Mouse (Mus musculus): Measurements from ENCODE around the gene Ttyh1.

DNA sequence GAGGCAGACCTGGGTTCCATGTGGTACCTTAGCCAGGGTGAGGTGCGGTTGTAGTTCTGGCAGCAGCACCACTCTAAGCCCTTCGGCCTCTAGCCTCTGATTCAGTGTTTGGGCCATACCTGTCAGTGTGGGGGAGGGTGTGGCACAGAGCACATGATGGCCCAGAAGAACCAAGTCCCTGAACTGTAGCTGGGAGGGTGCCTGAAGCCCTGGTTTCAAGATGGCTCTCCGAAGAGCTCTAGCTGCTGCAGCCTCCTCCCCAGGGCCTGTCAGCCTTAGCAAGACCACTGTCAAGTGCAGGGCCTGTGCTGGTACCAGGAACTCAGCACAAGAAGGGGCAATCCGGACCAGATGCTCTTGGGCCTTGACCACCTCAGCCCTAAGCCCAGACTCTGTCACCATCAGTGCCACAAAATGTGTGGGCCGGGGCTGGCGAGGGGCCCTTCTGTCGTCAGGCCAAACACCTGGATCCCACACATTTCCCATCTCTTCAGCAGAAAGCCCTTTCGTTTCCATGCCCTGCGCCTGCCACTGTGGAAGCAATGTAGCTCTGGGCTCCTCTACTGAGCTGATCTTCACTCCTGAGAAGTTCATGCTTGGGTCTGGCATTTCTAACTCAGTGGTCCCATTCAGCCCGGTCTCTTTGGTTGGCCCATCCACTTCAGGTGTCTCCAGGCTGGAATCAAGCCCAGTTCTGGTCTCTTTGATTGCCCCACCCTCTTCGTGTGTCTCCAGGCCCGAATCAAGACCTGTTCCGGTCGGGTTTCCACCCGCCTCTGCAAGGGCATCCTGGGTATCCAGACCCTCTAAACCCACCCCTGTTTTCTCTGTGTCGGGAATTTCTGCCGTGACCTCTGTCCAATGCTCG, 29.4 kb downstream of the Ttyh1 start:
- TF ChIP-seq POLR2AphosphoS2 (IDR thresholded peaks at IDR 0.05; ENCODE audit: low read length) (no peak; the same call in 1 of the 2 replicates), EP300 (IDR thresholded peaks at IDR 0.05; ENCODE audit: low read depth in 1 of 2, low read length in 2 of 2) (no peak), ZKSCAN1 (IDR thresholded peaks at IDR 0.05; ENCODE audit: low read depth, low read length) (no peak), ZNF384 (IDR thresholded peaks at IDR 0.05; ENCODE audit: low read depth, low read length) (no peak), CTCF (IDR thresholded peaks at IDR 0.05 in 2 of 3, conservative IDR thresholded peaks at IDR 0.05 in 1 of 3; ENCODE audit: control insufficient read depth in 1 of 3, insufficient read depth in 1 of 3, low read depth in 2 of 3, low read length in 3 of 3, poor library complexity in 1 of 3, severe bottlenecking in 1 of 3) (no peak), POLR2AphosphoS5 (IDR thresholded peaks at IDR 0.05; ENCODE audit: borderline replicate concordance, low read depth, low read length) (no peak), POLR2A (IDR thresholded peaks at IDR 0.05; ENCODE audit: control insufficient read depth in 1 of 2, insufficient read depth in 1 of 2, low read depth in 1 of 2, low read length in 2 of 2, poor library complexity in 1 of 2) (no peak), USF2 (IDR thresholded peaks at IDR 0.05; ENCODE audit: borderline replicate concordance in 1 of 2, insufficient read depth in 1 of 2, low read depth in 1 of 2, low read length in 2 of 2) (no peak), MXI1 (IDR thresholded peaks at IDR 0.05; ENCODE audit: low read depth, low read length) (no peak), MYB (IDR thresholded peaks at IDR 0.05; ENCODE audit: low read depth, low read length) (no peak), GABPA (IDR thresholded peaks at IDR 0.05; ENCODE audit: low read depth, low read length) (no peak), GATA1 (IDR thresholded peaks at IDR 0.05; ENCODE audit: low read depth, low read length) (no peak), ETS1 (IDR thresholded peaks at IDR 0.05; ENCODE audit: low read depth, low read length) (no peak), USF1 (IDR thresholded peaks at IDR 0.05; ENCODE audit: low read depth, low read length) (no peak)

Data from MEL (cell line).